Mouse (Mus musculus) intestine, embryonic 14.5 days (tissue): ENCODE measurements around the gene Prr19. TPM values are rescaled to one million over a fixed set of nuclear protein-coding genes. Genes with fewer than 3 reads are reported as not detected.
A peak's percentile ranks its signal among the peaks of the same experiment; 100 is the strongest.

Experiments
- ATAC-seq: fragments of 200-750 bp; cut with Nextera tagmentation; replicated peaks from 2 replicates; pipeline ENCODE4 v1.8.0; 2017; ENCODE audit warnings: low read depth, moderate number of reproducible peaks, moderate TSS enrichment, moderate library complexity; ENCODE audit not compliant: low FRiP score, low TSS enrichment
- DNase-seq: peaks from one replicate; pipeline ENCODE4 v3.0.0-alpha.2; 2018; ENCODE audit warnings: low spot score
- H3K27ac ChIP-seq: fragments of 300-500 bp; sonication (generic); 2 replicates; pipeline ENCODE4 v1.5.1; 2014; ENCODE audit warnings: low read depth, mild to moderate bottlenecking, control low read depth
- H3K27me3 ChIP-seq: fragments of 300-500 bp; sonication (generic); replicated peaks from 2 replicates; pipeline ENCODE4 v1.6.1; 2014; ENCODE audit warnings: low read length, control low read depth; ENCODE audit not compliant: control insufficient read depth, insufficient read depth
- H3K36me3 ChIP-seq: fragments of 300-500 bp; sonication (generic); 2 replicates; pipeline ENCODE4 v1.6.1; 2014; ENCODE audit warnings: low read length, control low read depth; ENCODE audit not compliant: control insufficient read depth, insufficient read depth
- H3K4me1 ChIP-seq: fragments of 300-500 bp; sonication (generic); replicated peaks from 2 replicates; pipeline ENCODE4 v1.6.1; 2014; ENCODE audit warnings: low read length, control low read depth, mixed read lengths; ENCODE audit not compliant: control insufficient read depth, insufficient read depth
- H3K4me2 ChIP-seq: fragments of 300-500 bp; sonication (generic); 2 replicates; pipeline ENCODE4 v1.6.1; 2014; ENCODE audit warnings: low read length
- H3K4me3 ChIP-seq: fragments of 300-500 bp; sonication (generic); 2 replicates; pipeline ENCODE4 v1.5.1; 2014; ENCODE audit warnings: low read depth, low read length, control low read depth, mixed read lengths
- H3K9ac ChIP-seq: fragments of 300-500 bp; sonication (generic); 2 replicates; pipeline ENCODE4 v1.6.1; 2014; ENCODE audit warnings: mild to moderate bottlenecking, low read length
- H3K9me3 ChIP-seq: fragments of 300-500 bp; sonication (generic); 2 replicates; pipeline ENCODE4 v1.6.1; 2016; ENCODE audit warnings: low read length, control low read depth; ENCODE audit not compliant: control insufficient read depth
- WGBS: fragments of 180-500 bp; shearing (Covaris S2); extraction: QIAGEN DNeasy Blood & Tissue Kit; methylation state at CpG from one replicate; pipeline ENCODE4 v1.1.7; 2014; 5-methylcytosine and 5-hydroxymethylcytosine counted together
- polyA plus RNA-seq: library from polyadenylated mRNA; unstranded; fragments of >200 nt; fragmentation: Nextera tagmentation; extraction: Ambion mirVana; gene quantifications from 2 replicates; pipeline ENCODE4 v1.2.1, GENCODE M21; 2014

Gene Prr19
- polyA plus RNA-seq, 1 experiment from 2014 or later: 0.62 TPM

DNA sequence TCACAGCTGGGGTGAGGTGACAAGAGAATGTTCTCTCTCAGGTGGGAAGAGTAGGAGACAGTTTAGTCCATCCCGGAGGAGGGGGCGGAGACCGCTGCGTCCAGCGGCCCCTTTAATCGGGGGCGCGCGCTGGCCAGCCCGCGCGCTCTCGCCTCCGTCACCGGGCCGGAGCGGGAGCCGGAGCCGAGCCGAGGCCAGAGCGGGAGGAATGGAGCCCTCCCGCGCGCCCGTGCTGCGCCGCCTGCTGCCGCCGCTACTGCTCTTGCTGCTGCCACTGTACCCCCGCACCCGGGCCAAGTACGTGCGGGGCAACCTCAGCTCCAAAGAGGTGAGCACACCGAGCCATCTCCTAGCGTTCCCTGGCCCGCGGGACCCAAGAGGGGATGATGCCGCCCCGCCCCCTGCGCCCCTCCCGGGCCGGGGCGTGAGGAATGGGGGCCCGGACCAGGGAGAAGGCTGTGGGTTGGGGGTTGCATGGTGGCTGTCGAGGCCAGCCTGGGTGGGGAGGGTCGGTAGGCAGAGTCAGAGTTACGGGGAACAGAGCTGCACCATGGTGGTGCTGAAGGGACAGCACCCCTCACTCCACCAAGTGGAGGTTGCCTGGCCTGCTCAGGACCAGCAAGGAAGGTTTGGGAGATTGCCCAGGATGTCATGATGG is 4.9 kb downstream of the Prr19 start, which contains the start of gene Tmem145:
Gene Tmem145, plus strand, starts transcription at position 151 of the 658 bp plus-strand sequence.
- no peak within 1 kb of the TSS for H3K9ac ChIP-seq
- ATAC-seq: peak; percentile 75; the same call in 1 of the 2 replicates
- H3K27me3 ChIP-seq: peaks cover 12% of the 10 kb centered on the region; the same call in 1 of the 2 replicates
- peak; percentile 85 for DNase-seq
- no peak within 1 kb of the TSS for H3K27ac ChIP-seq
- H3K36me3 ChIP-seq: no peaks in the 10 kb centered on the region
- peak within 1 kb of the TSS; percentile 47 for H3K4me3 ChIP-seq
- peak within 1 kb of the TSS; percentile 95 for H3K4me2 ChIP-seq
- under 1% methylated on average over 45 of the region's 47 CpGs for WGBS
- no peaks in the 10 kb centered on the region for H3K9me3 ChIP-seq
- H3K4me1 ChIP-seq: 0 out of 2 replicates have a peak, but pooled peaks cover 3% of the 10 kb centered on the region

- H3K4me2 ChIP-seq: no peak overlapping the region
- DNase-seq: no peak
- no peaks in the 10 kb centered on the region for H3K36me3 ChIP-seq
- H3K4me3 ChIP-seq: peak overlapping the region; percentile 47; the same call in 1 of the 2 replicates
- no peaks in the 10 kb centered on the region for H3K9me3 ChIP-seq
- H3K9ac ChIP-seq: no peak overlapping the region
- H3K27me3 ChIP-seq: peaks cover 12% of the 10 kb centered on the region; the same call in 1 of the 2 replicates
- H3K27ac ChIP-seq: no peak overlapping the region
- no peak for ATAC-seq
- H3K4me1 ChIP-seq: 0 out of 2 replicates have a peak, but pooled peaks cover 3% of the 10 kb centered on the region
- WGBS: 37% methylated on average over 2 of the region's 2 CpGs
Observed at GRCm38 (mm10) chr7:25306614-25306996, 5.4 kb downstream of the Prr19 start.

DNA sequence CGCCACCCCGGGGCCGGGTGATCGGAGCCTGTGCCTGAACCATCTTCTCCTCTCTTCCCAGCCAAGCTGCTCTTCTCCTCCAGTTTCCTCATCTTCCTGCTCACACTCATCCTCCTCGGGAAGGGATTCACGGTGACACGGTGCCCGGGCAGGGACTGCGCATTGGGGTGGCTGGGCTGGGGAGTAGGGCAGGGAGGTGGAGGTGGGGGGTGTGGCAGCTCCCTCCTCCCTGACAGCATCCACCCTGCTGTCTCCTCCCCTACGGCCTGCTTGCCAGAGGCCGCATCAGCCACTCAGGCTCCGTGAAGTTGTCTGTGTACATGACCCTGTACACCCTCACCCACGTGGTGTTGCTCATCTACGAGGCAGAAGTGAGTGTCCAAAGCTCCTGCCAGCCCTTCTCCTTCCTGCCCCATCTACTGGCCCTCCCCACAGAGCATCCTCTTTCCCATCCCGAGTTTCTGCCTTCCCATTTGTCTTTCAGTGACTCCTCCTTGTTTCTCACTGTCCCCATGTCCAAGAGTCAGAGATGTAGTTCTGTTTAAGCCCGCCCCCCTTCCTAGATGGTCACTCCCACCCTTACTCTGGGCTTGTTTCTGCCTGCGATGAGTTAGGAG is 7.6 kb downstream of the Prr19 start:
- Histone ChIP-seq H3K36me3 (no peaks in the 10 kb centered on the region), H3K27me3 (peaks cover 33% of the 10 kb centered on the region), H3K9me3 (no peaks in the 10 kb centered on the region), H3K4me2 (no peak overlapping the region), H3K27ac (no peak overlapping the region), H3K4me1 (0 out of 2 replicates have a peak, but pooled peaks cover 3% of the 10 kb centered on the region), H3K9ac (no peak overlapping the region), H3K4me3 (no peak overlapping the region)
- WGBS: 49% methylated on average over 17 of the region's 17 CpGs
- no peak for ATAC-seq
- DNase-seq: no peak

DNA sequence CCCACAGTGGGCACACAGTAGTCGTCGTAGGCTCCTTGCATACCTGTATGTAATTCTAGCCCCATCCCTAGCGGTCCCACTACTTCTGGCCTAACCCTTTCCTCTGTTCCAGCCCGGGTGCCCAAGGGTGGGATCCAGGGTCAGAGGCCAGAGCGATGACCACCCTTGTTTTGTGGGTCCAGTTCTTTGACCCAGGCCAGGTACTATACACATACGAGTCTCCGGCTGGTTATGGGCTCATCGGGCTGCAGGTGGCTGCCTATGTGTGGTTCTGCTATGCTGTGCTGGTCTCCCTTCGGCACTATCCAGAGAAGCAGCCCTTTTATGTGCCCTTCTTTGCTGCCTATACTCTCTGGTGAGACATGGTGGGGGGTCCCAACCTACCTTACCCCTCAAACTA is 8.2 kb downstream of the Prr19 start:
- Histone ChIP-seq H3K27ac (no peak overlapping the region), H3K36me3 (no peaks in the 10 kb centered on the region), H3K9ac (no peak overlapping the region), H3K4me1 (0 out of 2 replicates have a peak, but pooled peaks cover 3% of the 10 kb centered on the region), H3K4me3 (no peak overlapping the region), H3K27me3 (peaks cover 39% of the 10 kb centered on the region), H3K4me2 (no peak overlapping the region), H3K9me3 (no peaks in the 10 kb centered on the region)
- ATAC-seq (no peak), DNase-seq (no peak)
- WGBS: 80% methylated on average over 9 of the region's 9 CpGs

DNA sequence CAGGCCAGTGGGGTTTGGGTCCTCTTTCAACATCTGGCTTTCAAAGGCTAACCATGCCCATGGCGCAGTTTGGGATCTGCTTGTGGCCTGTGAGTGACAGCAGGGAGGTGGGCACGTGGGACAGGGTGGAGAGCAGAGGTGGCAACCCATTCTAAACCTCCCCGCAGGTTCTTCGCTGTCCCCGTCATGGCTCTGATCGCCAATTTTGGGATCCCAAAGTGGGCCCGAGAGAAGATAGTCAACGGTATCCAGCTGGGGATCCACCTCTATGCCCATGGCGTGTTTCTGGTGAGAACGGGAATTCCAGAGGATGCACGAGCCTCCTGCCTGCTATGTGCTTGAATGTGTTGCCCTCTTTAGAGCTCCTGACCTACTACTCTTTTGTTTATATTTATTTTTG is 10.0 kb downstream of the Prr19 start:
- WGBS: 76% methylated on average over 11 of the region's 11 CpGs
- Histone ChIP-seq H3K9ac (no peak overlapping the region), H3K27me3 (peaks cover 57% of the 10 kb centered on the region), H3K9me3 (no peaks in the 10 kb centered on the region), H3K4me1 (peaks cover 12% of the 10 kb centered on the region), H3K36me3 (no peaks in the 10 kb centered on the region), H3K27ac (no peak overlapping the region), H3K4me3 (no peak overlapping the region), H3K4me2 (no peak overlapping the region)
- ATAC-seq (no peak), DNase-seq (no peak)

- no peak for DNase-seq
- no peak for ATAC-seq
- no peak overlapping the region for H3K9ac ChIP-seq
- H3K9me3 ChIP-seq: no peaks in the 10 kb centered on the region
- WGBS: 41% methylated on average over 7 of the region's 7 CpGs
- H3K27me3 ChIP-seq: peaks cover 50% of the 10 kb centered on the region
- no peak overlapping the region for H3K27ac ChIP-seq
- H3K4me2 ChIP-seq: no peak overlapping the region
- H3K4me3 ChIP-seq: no peak overlapping the region
- no peaks in the 10 kb centered on the region for H3K36me3 ChIP-seq
- H3K4me1 ChIP-seq: peaks cover 21% of the 10 kb centered on the region
Observed at GRCm38 (mm10) chr7:25313325-25313724, 12.1 kb downstream of the Prr19 start.

DNA sequence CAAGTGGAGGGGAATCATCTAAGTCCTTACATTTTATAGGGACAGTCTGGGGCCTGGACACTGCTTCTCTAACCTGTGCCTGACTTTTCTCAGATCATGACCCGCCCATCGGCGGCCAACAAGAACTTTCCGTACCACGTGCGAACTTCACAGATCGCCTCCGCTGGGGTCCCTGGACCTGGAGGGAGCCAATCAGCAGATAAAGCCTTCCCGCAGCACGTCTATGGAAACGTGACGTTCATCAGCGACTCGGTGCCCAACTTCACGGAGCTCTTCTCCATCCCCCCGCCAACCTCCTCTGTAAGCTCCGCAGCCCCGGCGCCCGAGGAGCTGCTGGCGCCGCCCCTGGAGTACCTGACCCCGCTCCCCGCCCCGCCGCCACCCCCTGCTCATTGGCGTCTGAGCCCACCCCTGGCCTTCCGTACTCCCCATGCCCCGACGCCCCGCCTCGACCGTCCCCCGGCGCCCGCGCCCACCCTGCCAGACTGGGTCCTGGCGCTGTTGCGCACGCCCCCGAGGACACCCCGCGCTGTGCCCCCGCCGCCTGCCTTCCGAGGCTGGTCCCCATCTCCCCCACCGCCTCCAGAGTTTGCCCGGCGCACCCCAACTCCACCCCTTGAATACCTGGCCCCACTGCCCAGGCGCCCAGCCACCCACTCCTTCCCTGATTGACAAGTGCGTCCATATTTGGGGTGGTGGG is 13.5 kb downstream of the Prr19 start:
- WGBS: 2% methylated on average over 48 of the region's 51 CpGs
- H3K27me3 ChIP-seq: peaks cover 45% of the 10 kb centered on the region
- peak overlapping the region; percentile 32; the same call in 1 of the 2 replicates for H3K9ac ChIP-seq

GRCm38 (mm10) chr7:25315306-25316041 is 14.3 kb downstream of the Prr19 start:
- ATAC-seq (no peak), DNase-seq (peak; percentile 59)
- peaks cover 45% of the 10 kb centered on the region for H3K27me3 ChIP-seq
- peak overlapping the region; percentile 66 for H3K4me2 ChIP-seq
- peak overlapping the region; percentile 32; the same call in 1 of the 2 replicates for H3K9ac ChIP-seq
- no peaks in the 10 kb centered on the region for H3K9me3 ChIP-seq
- peaks cover 21% of the 10 kb centered on the region for H3K4me1 ChIP-seq
- H3K27ac ChIP-seq: no peak overlapping the region
- peak overlapping the region; percentile 34 for H3K4me3 ChIP-seq
- 1% methylated on average over 64 of the region's 69 CpGs for WGBS
- no peaks in the 10 kb centered on the region for H3K36me3 ChIP-seq

More for the DNA sequence above, 13.5 kb downstream of the Prr19 start:
- H3K36me3 ChIP-seq: no peaks in the 10 kb centered on the region
- DNase-seq (no peak), ATAC-seq (no peak)
- H3K4me3 ChIP-seq: peak overlapping the region; percentile 34
- no peak overlapping the region for H3K27ac ChIP-seq
- H3K4me1 ChIP-seq: peaks cover 21% of the 10 kb centered on the region
- peak overlapping the region; percentile 66 for H3K4me2 ChIP-seq
- H3K9me3 ChIP-seq: no peaks in the 10 kb centered on the region
